Comparison of ENCODE assay signal across 9 mouse cellular contexts in the genomic region with DNA sequence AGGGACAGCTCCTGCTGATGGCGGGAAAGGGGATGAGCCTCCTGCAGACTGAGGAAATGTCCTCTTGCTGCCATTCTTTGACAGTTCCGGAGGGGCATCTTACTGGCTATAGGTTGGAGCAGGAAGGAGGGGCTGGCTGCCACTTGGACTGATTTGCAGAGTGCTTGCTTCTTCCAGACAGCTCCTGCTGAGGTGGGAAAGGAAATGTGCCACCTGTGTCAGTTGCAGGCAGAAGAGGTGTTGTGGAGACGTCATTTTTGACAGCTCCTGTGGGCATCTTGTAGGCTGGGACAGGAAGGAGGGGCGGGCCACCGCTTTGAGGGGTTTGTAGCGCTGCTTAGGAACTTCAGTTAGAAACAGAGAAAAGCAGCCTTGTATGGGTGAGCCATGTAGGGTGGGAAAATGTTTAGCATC. TPM values are rescaled to one million over a fixed set of nuclear protein-coding genes. Genes with fewer than 3 reads are reported as not detected.
DNase-seq lines count a peak whose midpoint lies in the region; ATAC-seq lines count a peak whose summit lies in the region.
"Had no signal": no experiment of that assay in that cellular context is flagged by ENCODE, and none has a peak within 500 bp of the region (broad histone marks: within the 10 kb centered on the region; RNA-seq: fewer than 3 reads in every experiment).

No protein-coding gene starts in this region.

- no peak for ATAC-seq in heart, embryonic 12.5 days (ENCODE audit: insufficient number of reproducible peaks, low FRiP score)
- peak; percentile 71 for ATAC-seq in hindbrain, embryonic 16.5 days
- ATAC-seq in midbrain, embryonic 15.5 days (replicated peaks), result peak; percentile 63

- peak overlapping the region; percentile 41; the same call in 1 of the 2 replicates for H3K4me3 ChIP-seq in heart, embryonic 12.5 days
- peak overlapping the region; percentile 47 for H3K4me3 ChIP-seq in hindbrain, embryonic 16.5 days (ENCODE audit: low read length)
- H3K4me3 ChIP-seq in midbrain, embryonic 15.5 days, result peak overlapping the region; percentile 47

- no peaks in the 10 kb centered on the region for H3K4me1 ChIP-seq in heart, embryonic 12.5 days (replicated peaks)
- H3K4me1 ChIP-seq in hindbrain, embryonic 16.5 days (ENCODE audit: control insufficient read depth, insufficient read depth, low read depth, low read length), result no peaks in the 10 kb centered on the region
- peaks cover 2% of the 10 kb centered on the region; the same call in 1 of the 2 replicates for H3K4me1 ChIP-seq in midbrain, embryonic 15.5 days

- H3K27ac ChIP-seq in heart, embryonic 12.5 days (ENCODE audit: poor library complexity, severe bottlenecking), result no peak overlapping the region
- H3K27ac ChIP-seq in hindbrain, embryonic 16.5 days (ENCODE audit: low read depth, low read length), result peak overlapping the region; percentile 66
- peak overlapping the region; percentile 60 for H3K27ac ChIP-seq in midbrain, embryonic 15.5 days

- no peak overlapping the region for H3K9ac ChIP-seq in heart, embryonic 12.5 days
- no peak overlapping the region; the same call in 1 of the 2 replicates for H3K9ac ChIP-seq in hindbrain, embryonic 16.5 days (ENCODE audit: low read depth, low read length)
- 0 out of 2 replicates have a peak overlapping the region, but pooled peaks have one; percentile 23 for H3K9ac ChIP-seq in midbrain, embryonic 15.5 days

- H3K36me3 ChIP-seq in heart, embryonic 12.5 days, result no peaks in the 10 kb centered on the region
- no peaks in the 10 kb centered on the region for H3K36me3 ChIP-seq in hindbrain, embryonic 16.5 days (ENCODE audit: control insufficient read depth, insufficient read depth, low read length)
- no peaks in the 10 kb centered on the region for H3K36me3 ChIP-seq in midbrain, embryonic 15.5 days (replicated peaks)

- WGBS in heart, embryonic 12.5 days, result 50% methylated on average over 6 of the region's 6 CpGs
- WGBS in hindbrain, embryonic 16.5 days, result 57% methylated on average over 6 of the region's 6 CpGs
- WGBS in midbrain, embryonic 15.5 days, result 60% methylated on average over 6 of the region's 6 CpGs

- peaks cover 13% of the 10 kb centered on the region for H3K27me3 ChIP-seq in heart, embryonic 12.5 days (replicated peaks)
- no peaks in the 10 kb centered on the region for H3K27me3 ChIP-seq in hindbrain, embryonic 16.5 days (replicated peaks; ENCODE audit: control insufficient read depth, insufficient read depth, low read length)
- H3K27me3 ChIP-seq in midbrain, embryonic 15.5 days (replicated peaks), result no peaks in the 10 kb centered on the region

- H3K4me2 ChIP-seq in heart, embryonic 12.5 days, result peak overlapping the region; percentile 65
- H3K4me2 ChIP-seq in hindbrain, embryonic 16.5 days (ENCODE audit: low read length), result peak overlapping the region; percentile 46
- peak overlapping the region; percentile 50 for H3K4me2 ChIP-seq in midbrain, embryonic 15.5 days

- no peaks in the 10 kb centered on the region for H3K9me3 ChIP-seq in heart, embryonic 12.5 days (replicated peaks)
- no peaks in the 10 kb centered on the region for H3K9me3 ChIP-seq in hindbrain, embryonic 16.5 days (ENCODE audit: control insufficient read depth, low read length)
- H3K9me3 ChIP-seq in midbrain, embryonic 15.5 days, result no peaks in the 10 kb centered on the region

- no peak for DNase-seq in heart, postnatal 4 days
- DNase-seq in T-cell, adult 2 months (ENCODE audit: low spot score), result peak; percentile 39
- no peak for DNase-seq in yolk sac, embryonic 10.5 days (ENCODE audit: low spot score)
- DNase-seq in urinary bladder, postnatal 25 days (ENCODE audit: low spot score), result no peak
- DNase-seq in adipocyte (ENCODE audit: low spot score), result no peak

RNA-seq across cellular contexts. Expression of gene Fam198a, which starts 13.3 kb away (rescaled TPM):
- polyA plus RNA-seq in heart, embryonic 12.5 days (2016; fragmentation: Nextera tagmentation; extraction: Ambion mirVana), result 0.68 and 1.00 TPM in 2 replicates
- total RNA-seq in heart, postnatal 4 days (2021), result under 1 TPM; 0.77 to 0.79 TPM
- 2.9 and 3.1 TPM in 2 replicates for polyA plus RNA-seq in hindbrain, embryonic 16.5 days (2015; fragmentation: Nextera tagmentation; extraction: Ambion mirVana)
- 1.7 and 2.2 TPM in 2 replicates for polyA plus RNA-seq in midbrain, embryonic 15.5 days (2015; fragmentation: Nextera tagmentation; extraction: Ambion mirVana)

RNA-seq across cellular contexts. Expression of gene Cyp8b1, which starts 21.4 kb away (rescaled TPM):
- not detected in 2 replicates for polyA plus RNA-seq in heart, embryonic 12.5 days (2016; fragmentation: Nextera tagmentation; extraction: Ambion mirVana)
- not detected for total RNA-seq in heart, postnatal 4 days (2021)
- polyA plus RNA-seq in hindbrain, embryonic 16.5 days (2015; fragmentation: Nextera tagmentation; extraction: Ambion mirVana), result not detected in 2 replicates
- not detected in 2 replicates for polyA plus RNA-seq in midbrain, embryonic 15.5 days (2015; fragmentation: Nextera tagmentation; extraction: Ambion mirVana)
- total RNA-seq: ES-E14 had no signal

RNA-seq across cellular contexts. Expression of gene Ackr2, which starts 39.3 kb away (rescaled TPM):
- polyA plus RNA-seq in heart, embryonic 12.5 days (2016; fragmentation: Nextera tagmentation; extraction: Ambion mirVana), result 0.09 and 0.32 TPM in 2 replicates
- 1 to 10 TPM; 3.1 to 5.8 TPM for total RNA-seq in heart, postnatal 4 days (2021)
- 3.5 and 3.8 TPM in 2 replicates for polyA plus RNA-seq in hindbrain, embryonic 16.5 days (2015; fragmentation: Nextera tagmentation; extraction: Ambion mirVana)
- 2.8 and 3.5 TPM in 2 replicates for polyA plus RNA-seq in midbrain, embryonic 15.5 days (2015; fragmentation: Nextera tagmentation; extraction: Ambion mirVana)

RNA-seq across cellular contexts. Expression of gene Pomgnt2, which starts 59.5 kb away (rescaled TPM):
- 14.3 and 14.7 TPM in 2 replicates for polyA plus RNA-seq in heart, embryonic 12.5 days (2016; fragmentation: Nextera tagmentation; extraction: Ambion mirVana)
- 1 to 10 TPM; 7.8 to 7.9 TPM for total RNA-seq in heart, postnatal 4 days (2021)
- polyA plus RNA-seq in hindbrain, embryonic 16.5 days (2015; fragmentation: Nextera tagmentation; extraction: Ambion mirVana), result 41.7 and 43.5 TPM in 2 replicates
- 37.1 and 37.9 TPM in 2 replicates for polyA plus RNA-seq in midbrain, embryonic 15.5 days (2015; fragmentation: Nextera tagmentation; extraction: Ambion mirVana)
